Comparison of ENCODE assay signal across 22 mouse cellular contexts in the genomic region with DNA sequence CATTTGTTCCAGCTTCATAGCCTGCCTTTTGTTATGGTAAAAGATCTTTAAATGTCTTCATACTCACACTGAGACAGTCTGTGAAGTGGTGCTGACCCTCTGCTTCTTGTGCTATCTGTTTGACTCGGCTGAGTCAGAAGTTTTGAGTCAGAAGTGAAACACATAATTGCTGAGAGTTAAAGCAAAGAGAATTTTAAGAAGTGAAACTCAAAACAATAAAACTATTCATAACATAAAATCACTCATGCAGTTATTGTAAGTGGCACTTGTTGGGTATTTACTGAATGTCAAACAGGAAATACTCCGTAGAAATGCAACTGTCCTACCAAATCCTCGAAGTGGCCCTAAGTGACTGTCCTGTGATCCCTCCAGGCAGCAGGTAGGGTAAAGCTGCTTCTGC. TPM values are rescaled to one million over a fixed set of nuclear protein-coding genes. Genes with fewer than 3 reads are reported as not detected.
DNase-seq lines count a peak whose midpoint lies in the region; ATAC-seq and TF ChIP-seq lines count a peak whose summit lies in the region.
"Had no signal": no experiment of that assay in that cellular context is flagged by ENCODE, and none has a peak within 500 bp of the region (broad histone marks: within the 10 kb centered on the region; RNA-seq: fewer than 3 reads in every experiment).

No protein-coding gene starts in this region.

- DNase-seq in CH12.LX (ENCODE audit: extremely low read depth): peak; percentile 62
- DNase-seq in layer of hippocampus, adult 11-12 months (ENCODE audit: low spot score): no peak
- no peak for DNase-seq in kidney, postnatal 14 days
- no peak for DNase-seq in left cerebral cortex, postnatal 25 days (ENCODE audit: low spot score in 2 of 2)
- DNase-seq in limb, embryonic 10.5 days (ENCODE audit: low spot score): no peak
- DNase-seq: adrenal gland, postnatal 14 days; cerebellum, adult 9-10 months; kidney, adult 18-20 months; liver, postnatal 0 days had no signal

- H3K4me1 ChIP-seq in CH12.LX (ENCODE audit: control insufficient read depth in 1 of 2, insufficient read depth in 2 of 2): peaks cover 5 to 23% of the 10 kb centered on the region in 2 experiments; a peak in 3 of 4 replicates
- peaks cover 10% of the 10 kb centered on the region for H3K4me1 ChIP-seq in bone marrow macrophage, adult 2 months (ENCODE audit: control insufficient read depth, insufficient read depth, low read length)
- H3K4me1 ChIP-seq in limb, embryonic 10.5 days: no peaks in the 10 kb centered on the region
- H3K4me1 ChIP-seq: forebrain, embryonic 10.5 days; heart, embryonic 10.5 days; limb, embryonic 12.5 days; midbrain, embryonic 12.5 days had no signal

- H3K4me2 ChIP-seq in CH12.LX (ENCODE audit: insufficient read depth, low read depth, poor library complexity, severe bottlenecking): peak overlapping the region; percentile 75
- H3K4me2 ChIP-seq: limb, embryonic 12.5 days; liver, embryonic 11.5 days; midbrain, embryonic 12.5 days had no signal

- TF ChIP-seq CTCF in CH12.LX (conservative IDR thresholded peaks at IDR 0.05 in 1 of 2, IDR thresholded peaks at IDR 0.05 in 1 of 2; ENCODE audit: low read depth in 2 of 2, low read length in 2 of 2): no peak
- no peak for TF ChIP-seq CTCF in bone marrow macrophage, adult 2 months (IDR thresholded peaks at IDR 0.05; ENCODE audit: low read depth, low read length)

- H3K9me3 ChIP-seq in CH12.LX (replicated peaks; ENCODE audit: low read length): peaks cover 2% of the 10 kb centered on the region
- H3K9me3 ChIP-seq in limb, embryonic 10.5 days (replicated peaks): no peaks in the 10 kb centered on the region
- H3K9me3 ChIP-seq: heart, embryonic 10.5 days; midbrain, embryonic 12.5 days had no signal

- intact Hi-C loops in left cerebral cortex, postnatal 25 days (cut with DNase I): no loop called here

- TF ChIP-seq EP300 in CH12.LX (IDR thresholded peaks at IDR 0.05; ENCODE audit: low read length): peak; percentile 84

- in situ Hi-C loops in CH12.LX (cut with MboI; ENCODE audit: low pct_ligation_motif_present, low pct_unique_long_range_greater_than_20kb, low sequenced_read_pairs): no loop called here

- dilution Hi-C loops in CH12.LX (cut with MboI; ENCODE audit: extremely low pct_ligation_motif_present, extremely low pct_unique_long_range_greater_than_20kb, low sequenced_read_pairs): no loop called here

- H3K27ac ChIP-seq in CH12.LX (ENCODE audit: insufficient read depth, low read depth): no peak overlapping the region
- peak overlapping the region; percentile 58 for H3K27ac ChIP-seq in bone marrow macrophage, adult 2 months (ENCODE audit: insufficient read depth, low read depth, low read length)
- H3K27ac ChIP-seq in limb, embryonic 10.5 days: no peak overlapping the region
- H3K27ac ChIP-seq: forebrain, embryonic 10.5 days; heart, embryonic 10.5 days; hindbrain, embryonic 10.5 days; hindbrain, postnatal 0 days; kidney, postnatal 0 days; limb, embryonic 12.5 days; midbrain, embryonic 12.5 days had no signal

- H3K36me3 ChIP-seq in CH12.LX (replicated peaks in 1 of 2; ENCODE audit: control insufficient read depth in 1 of 2, insufficient read depth in 1 of 2, low read length in 1 of 2): no peaks in the 10 kb centered on the region
- H3K36me3 ChIP-seq in limb, embryonic 10.5 days: no peaks in the 10 kb centered on the region
- H3K36me3 ChIP-seq: forebrain, embryonic 10.5 days; G1E; heart, embryonic 10.5 days; hindbrain, embryonic 10.5 days; limb, embryonic 12.5 days; midbrain, embryonic 12.5 days had no signal

- no peak for TF ChIP-seq POLR2A in CH12.LX (IDR thresholded peaks at IDR 0.05; ENCODE audit: low read depth, low read length)
- no peak for TF ChIP-seq POLR2A in bone marrow macrophage, adult 2 months (IDR thresholded peaks at IDR 0.05; ENCODE audit: borderline replicate concordance, low read depth, low read length)

- peak; percentile 54 for ATAC-seq in megakaryocyte, adult 5-6 weeks (ENCODE audit: poor library complexity, severe bottlenecking)
- ATAC-seq: forebrain, embryonic 16.5 days; hindbrain, postnatal 0 days; liver, postnatal 0 days; lung, postnatal 0 days had no signal

- no peaks in the 10 kb centered on the region for H3K27me3 ChIP-seq in CH12.LX (replicated peaks)
- H3K27me3 ChIP-seq in limb, embryonic 10.5 days (ENCODE audit: low read depth, poor library complexity, severe bottlenecking): no peaks in the 10 kb centered on the region
- H3K27me3 ChIP-seq: limb, embryonic 12.5 days; midbrain, embryonic 12.5 days had no signal

- no peak overlapping the region for H3K4me3 ChIP-seq in CH12.LX (replicated peaks in 1 of 3; ENCODE audit: low read depth in 2 of 3, low read length in 2 of 3, poor library complexity in 1 of 3)
- peak overlapping the region; percentile 33 for H3K4me3 ChIP-seq in bone marrow macrophage, adult 2 months (ENCODE audit: insufficient read depth, low read length)
- no peak overlapping the region for H3K4me3 ChIP-seq in limb, embryonic 10.5 days
- H3K4me3 ChIP-seq: forebrain, embryonic 10.5 days; heart, embryonic 10.5 days; hindbrain, embryonic 10.5 days; limb, embryonic 12.5 days; midbrain, embryonic 12.5 days had no signal

- no peaks in the 10 kb centered on the region for H3K79me2 ChIP-seq in CH12.LX (replicated peaks; ENCODE audit: control insufficient read depth, extremely low read depth, insufficient read depth, poor library complexity, severe bottlenecking)

- no peak for TF ChIP-seq RAD21 in CH12.LX (IDR thresholded peaks at IDR 0.05; ENCODE audit: low read depth, low read length)

- 90% methylated on average over 3 of the region's 3 CpGs for WGBS in limb, embryonic 10.5 days

- H3K9ac ChIP-seq in CH12.LX (ENCODE audit: insufficient read depth, low read depth): no peak overlapping the region
- H3K9ac ChIP-seq: limb, embryonic 12.5 days; liver, postnatal 0 days; midbrain, embryonic 12.5 days had no signal

TF ChIP-seq in CH12.LX, 34 proteins besides CTCF, POLR2A, EP300 and RAD21:
- TF ChIP-seq ZMIZ1 (IDR thresholded peaks at IDR 0.05; ENCODE audit: low read depth, low read length) (no peak), NRF1 (IDR thresholded peaks at IDR 0.05; ENCODE audit: low read depth, low read length) (no peak), GABPA (IDR thresholded peaks at IDR 0.05; ENCODE audit: insufficient replicate concordance, low read depth, low read length) (no peak), SMC3 (IDR thresholded peaks at IDR 0.05; ENCODE audit: low read depth, low read length) (no peak), MAFK (IDR thresholded peaks at IDR 0.05; ENCODE audit: insufficient replicate concordance, low read length) (no peak), MAX (IDR thresholded peaks at IDR 0.05; ENCODE audit: low read length) (no peak), JUND (conservative IDR thresholded peaks at IDR 0.05; ENCODE audit: low read depth, low read length) (peak; percentile 43; the same call in 1 of the 2 replicates), MYC (IDR thresholded peaks at IDR 0.05; ENCODE audit: low read depth, low read length) (no peak), IRF4 (IDR thresholded peaks at IDR 0.05; ENCODE audit: low read depth, low read length) (peak; percentile 78), BHLHE40 (IDR thresholded peaks at IDR 0.05; ENCODE audit: low read depth, low read length) (0 out of 2 replicates have a peak, but pooled peaks have one; percentile 5), MEF2A (IDR thresholded peaks at IDR 0.05; ENCODE audit: borderline replicate concordance, low read depth, low read length) (no peak)

RNA-seq across cellular contexts. Expression of gene Ahr, which starts 18.3 kb away (rescaled TPM):
- total RNA-seq in CH12.LX (2012; rRNA removed) (7.1 and 7.7 TPM in 2 replicates), CH12.LX (2014; rRNA removed) (8.2 and 9.5 TPM in 2 replicates)
- polyA plus RNA-seq in CH12.LX (2012; ENCODE audit: insufficient read length, low read depth): 4.4 and 4.9 TPM in 2 replicates
- 6.5 and 6.7 TPM in 2 replicates for polyA plus RNA-seq in bone marrow macrophage, adult 2 months (2012; ENCODE audit: insufficient read depth, insufficient read length, missing spikeins)
- total RNA-seq in megakaryocyte, adult 5-6 weeks (2015): 12.7 and 13.0 TPM in 2 replicates
- total RNA-seq in megakaryocyte, adult 5-6 weeks (2017): 9.8 and 12.4 TPM in 2 replicates
- 1 to 10 TPM; 9.4 to 9.5 TPM for total RNA-seq in left cerebral cortex, postnatal 25 days (2021)
- polyA plus RNA-seq in limb, embryonic 10.5 days (2016; fragmentation: Nextera tagmentation; extraction: Ambion mirVana): 0.75 and 1.2 TPM in 2 replicates
- polyA plus RNA-seq: G1E had no signal
